In the genomic region with DNA sequence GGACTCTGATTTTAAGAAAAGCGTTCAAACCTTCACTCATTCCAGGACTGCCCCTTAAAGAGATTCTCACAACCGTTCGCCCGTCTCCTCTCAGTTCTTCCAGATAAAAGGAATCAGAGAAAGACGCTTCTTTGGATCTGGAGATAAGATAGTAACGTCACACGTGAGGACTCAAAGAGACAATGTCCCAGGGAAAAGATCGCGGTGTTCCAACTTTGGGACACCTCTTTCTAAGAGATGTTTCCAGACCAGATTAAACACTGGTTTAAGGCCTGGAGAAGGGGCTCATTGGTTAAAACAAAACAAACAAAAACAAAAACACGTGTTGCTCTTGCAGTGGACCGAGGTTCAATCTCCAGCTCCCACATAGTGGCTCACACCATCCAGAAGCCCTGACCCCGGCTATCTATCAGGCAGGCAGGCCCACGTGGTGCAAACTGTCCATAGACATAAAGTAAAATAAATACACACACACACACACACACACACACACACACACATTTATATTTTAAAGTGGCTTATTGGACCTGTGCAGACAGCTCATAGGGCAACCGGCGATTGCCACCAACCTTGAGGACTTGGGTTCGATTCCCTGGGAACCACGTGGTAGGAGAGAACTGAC, we compare ENCODE assay signal across 10 mouse cellular contexts. TPM values are rescaled to one million over a fixed set of nuclear protein-coding genes. Genes with fewer than 3 reads are reported as not detected.
DNase-seq lines count a peak whose midpoint lies in the region; ATAC-seq and TF ChIP-seq lines count a peak whose summit lies in the region.
"Had no signal": no experiment of that assay in that cellular context is flagged by ENCODE, and none has a peak within 500 bp of the region (broad histone marks: within the 10 kb centered on the region; RNA-seq: fewer than 3 reads in every experiment).

No protein-coding gene starts in this region.

- 10% methylated on average over 17 of the region's 17 CpGs for WGBS in lung, embryonic 16.5 days
- WGBS in forebrain, postnatal 0 days, result 17% methylated on average over 17 of the region's 17 CpGs
- 18% methylated on average over 17 of the region's 17 CpGs for WGBS in liver, embryonic 14.5 days (ENCODE audit: insufficient replicate concordance)

- DNase-seq in lung, postnatal 25 days (ENCODE audit: low spot score), result no peak
- DNase-seq in forebrain, postnatal 0 days, result no peak
- no peak for DNase-seq in liver, embryonic 14.5 days (ENCODE audit: low read depth in 3 of 3, low spot score in 3 of 3)
- peak; percentile 68 for DNase-seq in yolk sac, embryonic 10.5 days (ENCODE audit: low spot score)
- no peak for DNase-seq in gastrocnemius, adult 2 months
- DNase-seq: thymus, postnatal 14 days had no signal

- H3K4me3 ChIP-seq in lung, embryonic 16.5 days (ENCODE audit: low read length), result peak overlapping the region; percentile 41
- peak overlapping the region; percentile 24 for H3K4me3 ChIP-seq in forebrain, postnatal 0 days (ENCODE audit: low read depth, low read length)
- no peak overlapping the region for H3K4me3 ChIP-seq in liver, embryonic 14.5 days (ENCODE audit: insufficient read depth in 1 of 2, low read depth in 2 of 2, low read length in 2 of 2)
- no peak overlapping the region; the same call in 1 of the 2 replicates for H3K4me3 ChIP-seq in gastrocnemius, adult 2 months
- H3K4me3 ChIP-seq: myocyte had no signal

- H3K9me3 ChIP-seq in lung, embryonic 16.5 days (ENCODE audit: control insufficient read depth, low read length), result no peaks in the 10 kb centered on the region
- no peaks in the 10 kb centered on the region for H3K9me3 ChIP-seq in forebrain, postnatal 0 days (ENCODE audit: low read length)
- no peaks in the 10 kb centered on the region for H3K9me3 ChIP-seq in liver, embryonic 14.5 days (ENCODE audit: control insufficient read depth, low read length)

- H3K4me2 ChIP-seq in lung, embryonic 16.5 days (ENCODE audit: low read depth, low read length), result peak overlapping the region; percentile 66
- peak overlapping the region; percentile 49 for H3K4me2 ChIP-seq in forebrain, postnatal 0 days (ENCODE audit: low read depth)
- peak overlapping the region; percentile 32; the same call in 1 of the 2 replicates for H3K4me2 ChIP-seq in liver, embryonic 14.5 days (ENCODE audit: low read depth)

- H3K36me3 ChIP-seq in lung, embryonic 16.5 days (ENCODE audit: control insufficient read depth, insufficient read depth, low read length), result no peaks in the 10 kb centered on the region
- H3K36me3 ChIP-seq in forebrain, postnatal 0 days (ENCODE audit: insufficient read depth), result no peaks in the 10 kb centered on the region
- H3K36me3 ChIP-seq in liver, embryonic 14.5 days (replicated peaks; ENCODE audit: control insufficient read depth, insufficient read depth, low read depth), result no peaks in the 10 kb centered on the region

- TF ChIP-seq EP300 in liver, embryonic 14.5 days (IDR thresholded peaks at IDR 0.05; ENCODE audit: low read depth), result no peak

- TF ChIP-seq CTCF in forebrain, postnatal 0 days (IDR thresholded peaks at IDR 0.05; ENCODE audit: low read depth), result no peak
- no peak for TF ChIP-seq CTCF in liver, embryonic 14.5 days (IDR thresholded peaks at IDR 0.05; ENCODE audit: low read depth)
- TF ChIP-seq CTCF in gastrocnemius, adult 2 months (IDR thresholded peaks at IDR 0.05), result no peak

- H3K9ac ChIP-seq in lung, embryonic 16.5 days (ENCODE audit: low read length), result peak overlapping the region; percentile 64
- H3K9ac ChIP-seq in forebrain, postnatal 0 days, result no peak overlapping the region
- H3K9ac ChIP-seq in liver, embryonic 14.5 days (replicated peaks), result no peak overlapping the region

- no peak for ATAC-seq in lung, embryonic 16.5 days (ENCODE audit: low read depth)
- no peak for ATAC-seq in forebrain, postnatal 0 days
- ATAC-seq in liver, embryonic 14.5 days (ENCODE audit: insufficient read depth), result no peak
- ATAC-seq in cerebellum, adult (ENCODE audit: insufficient number of reproducible peaks, low FRiP score, low TSS enrichment), result no peak
- no peak for ATAC-seq in inflammation-experienced regulatory T-cells, adult 6 months

- intact Hi-C loops in gastrocnemius, adult 2 months (cut with DNase I), result no loop called here

- peak overlapping the region; percentile 78 for H3K27ac ChIP-seq in lung, embryonic 16.5 days (ENCODE audit: low read length)
- H3K27ac ChIP-seq in forebrain, postnatal 0 days (ENCODE audit: low read depth, low read length), result no peak overlapping the region
- H3K27ac ChIP-seq in liver, embryonic 14.5 days, result no peak overlapping the region
- H3K27ac ChIP-seq in gastrocnemius, adult 2 months, result no peak overlapping the region

- no peaks in the 10 kb centered on the region for H3K27me3 ChIP-seq in lung, embryonic 16.5 days (ENCODE audit: control insufficient read depth, insufficient read depth, low read depth, low read length)
- H3K27me3 ChIP-seq in forebrain, postnatal 0 days (ENCODE audit: insufficient read depth, low read length), result no peaks in the 10 kb centered on the region
- peaks cover 92% of the 10 kb centered on the region for H3K27me3 ChIP-seq in liver, embryonic 14.5 days (ENCODE audit: control insufficient read depth, insufficient read depth, low read length)

- H3K4me1 ChIP-seq in lung, embryonic 16.5 days (replicated peaks; ENCODE audit: control insufficient read depth, insufficient read depth, low read length), result peaks cover 44% of the 10 kb centered on the region
- H3K4me1 ChIP-seq in forebrain, postnatal 0 days (ENCODE audit: insufficient read depth), result 0 out of 2 replicates have a peak, but pooled peaks cover 4% of the 10 kb centered on the region
- H3K4me1 ChIP-seq in liver, embryonic 14.5 days (replicated peaks; ENCODE audit: control insufficient read depth in 2 of 2, insufficient read depth in 2 of 2, low read length in 1 of 2), result peaks cover 0 to 24% of the 10 kb centered on the region in 2 experiments

RNA-seq across cellular contexts. Expression of a gene that starts 25.9 kb away (rescaled TPM):
- 15.6 and 16.6 TPM in 2 replicates for polyA plus RNA-seq in lung, embryonic 16.5 days (2015; fragmentation: Nextera tagmentation; extraction: Ambion mirVana)
- 8.7 and 14.6 TPM in 2 replicates for total RNA-seq in forebrain, postnatal 0 days (2014; rRNA removed)
- 10.3 and 12.0 TPM in 2 replicates for polyA plus RNA-seq in forebrain, postnatal 0 days (2015; fragmentation: Nextera tagmentation; extraction: Ambion mirVana)
- 61.4 and 64.5 TPM in 2 replicates for polyA plus RNA-seq in liver, embryonic 14.5 days (2012; rRNA removed)
- polyA plus RNA-seq in liver, embryonic 14.5 days (2014; fragmentation: Nextera tagmentation; extraction: Ambion mirVana), result 60.4 and 69.9 TPM in 2 replicates
- 100 to 1,000 TPM; 255 to 344 (median 288) TPM for polyA plus RNA-seq in inflammation-experienced regulatory T-cells, adult 6 months (2017; shearing (Covaris generic))
- 10 to 100 TPM; 13.8 to 35.2 TPM for total RNA-seq in gastrocnemius, adult 2 months (2021)

Comparison
In these comparisons a context has a peak if more than half of its experiments do, and no peak if none do; other contexts are left out.
1. H3K4me3 ChIP-seq: peak in lung, embryonic 16.5 days (single experiment) and forebrain, postnatal 0 days (single experiment); none in liver, embryonic 14.5 days (0 of 2) and gastrocnemius, adult 2 months (single experiment).
2. Peak in every context shown above with its lines, with median percentiles within 50 percentile points of each other: H3K4me2 ChIP-seq.